Mouse (Mus musculus): Measurements from ENCODE around the gene Anxa9.

DNA sequence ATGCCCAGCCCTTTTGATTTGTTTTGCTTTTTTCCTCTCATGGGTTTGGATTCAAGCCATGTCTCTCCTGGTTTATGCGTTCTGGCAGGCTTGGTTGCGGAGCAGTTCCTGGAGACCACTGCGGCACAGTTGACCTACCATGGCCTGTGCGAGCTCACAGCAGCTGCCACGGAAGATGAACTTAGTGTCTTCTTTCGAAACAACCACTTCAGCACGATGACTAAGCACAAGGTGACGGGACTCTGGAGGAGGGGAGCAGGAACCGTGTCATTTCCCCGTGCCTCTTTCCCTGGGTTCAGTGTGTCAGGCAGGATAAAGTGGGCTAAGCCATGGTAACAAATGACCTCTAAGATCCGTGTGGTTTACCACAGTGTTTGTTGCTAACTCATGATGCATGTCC is 13.4 kb downstream of the Anxa9 start:
- TF ChIP-seq CTCF (IDR thresholded peaks at IDR 0.05; ENCODE audit: extremely low read depth, insufficient read depth, low read length) = no peak
- no peak for TF ChIP-seq POLR2A (IDR thresholded peaks at IDR 0.05; ENCODE audit: extremely low read depth, insufficient read depth, low read length)

Data from cortical plate, adult 2 months (tissue).